Mouse (Mus musculus): Measurements from ENCODE around the gene E130114P18Rik. TPM values are rescaled to one million over a fixed set of nuclear protein-coding genes. Genes with fewer than 3 reads are reported as not detected.

E130114P18Rik gene
- polyA plus RNA-seq, 1 experiment from 2014 or later: 0.60 TPM

- Histone ChIP-seq H3K4me1 (replicated peaks; ENCODE audit: control insufficient read depth, insufficient read depth, low read length) (no peaks in the 10 kb centered on the region), H3K27ac (ENCODE audit: low read depth, low read length) (no peak overlapping the region), H3K9ac (ENCODE audit: low read depth, low read length) (no peak overlapping the region), H3K4me3 (ENCODE audit: low read depth, low read length) (no peak overlapping the region), H3K36me3 (ENCODE audit: control insufficient read depth, insufficient read depth, low read length) (no peaks in the 10 kb centered on the region), H3K9me3 (ENCODE audit: control insufficient read depth, low read length) (no peaks in the 10 kb centered on the region), H3K27me3 (replicated peaks; ENCODE audit: control insufficient read depth, insufficient read depth, low read length) (no peaks in the 10 kb centered on the region), H3K4me2 (no peak overlapping the region)
- WGBS: 36% methylated on average over 3 of the region's 3 CpGs
- DNase-seq (ENCODE audit: low spot score): no peak
- no peak for ATAC-seq (replicated peaks; ENCODE audit: low FRiP score)
Measured at GRCm38 (mm10) chr4:97657586-97657985, 120.3 kb downstream of the E130114P18Rik start.

- Histone ChIP-seq H3K27ac (ENCODE audit: low read depth, low read length) (no peak overlapping the region), H3K4me3 (ENCODE audit: low read depth, low read length) (no peak overlapping the region), H3K27me3 (replicated peaks; ENCODE audit: control insufficient read depth, insufficient read depth, low read length) (no peaks in the 10 kb centered on the region), H3K4me2 (no peak overlapping the region), H3K9ac (ENCODE audit: low read depth, low read length) (no peak overlapping the region), H3K9me3 (ENCODE audit: control insufficient read depth, low read length) (no peaks in the 10 kb centered on the region), H3K36me3 (ENCODE audit: control insufficient read depth, insufficient read depth, low read length) (no peaks in the 10 kb centered on the region), H3K4me1 (replicated peaks; ENCODE audit: control insufficient read depth, insufficient read depth, low read length) (no peaks in the 10 kb centered on the region)
- WGBS: 77% methylated on average over 5 of the region's 5 CpGs
- DNase-seq (ENCODE audit: low spot score): no peak
- no peak for ATAC-seq (replicated peaks; ENCODE audit: low FRiP score)
Measured at GRCm38 (mm10) chr4:97649626-97650015, 128.3 kb downstream of the E130114P18Rik start.

GRCm38 (mm10) chr4:97648825-97649625, 128.9 kb downstream of the E130114P18Rik start:
- Histone ChIP-seq H3K4me2 (no peak overlapping the region), H3K9ac (ENCODE audit: low read depth, low read length) (no peak overlapping the region), H3K9me3 (ENCODE audit: control insufficient read depth, low read length) (no peaks in the 10 kb centered on the region), H3K27ac (ENCODE audit: low read depth, low read length) (no peak overlapping the region), H3K27me3 (replicated peaks; ENCODE audit: control insufficient read depth, insufficient read depth, low read length) (no peaks in the 10 kb centered on the region), H3K4me1 (replicated peaks; ENCODE audit: control insufficient read depth, insufficient read depth, low read length) (no peaks in the 10 kb centered on the region), H3K4me3 (ENCODE audit: low read depth, low read length) (no peak overlapping the region), H3K36me3 (ENCODE audit: control insufficient read depth, insufficient read depth, low read length) (no peaks in the 10 kb centered on the region)
- DNase-seq (ENCODE audit: low spot score) (no peak), ATAC-seq (replicated peaks; ENCODE audit: low FRiP score) (no peak)
- whole genome bisulfite sequencing: 69% methylated on average over 11 of the region's 11 CpGs

- Histone ChIP-seq H3K27me3 (replicated peaks; ENCODE audit: control insufficient read depth, insufficient read depth, low read length) (no peaks in the 10 kb centered on the region), H3K4me2 (no peak overlapping the region), H3K36me3 (ENCODE audit: control insufficient read depth, insufficient read depth, low read length) (no peaks in the 10 kb centered on the region), H3K4me1 (replicated peaks; ENCODE audit: control insufficient read depth, insufficient read depth, low read length) (no peaks in the 10 kb centered on the region), H3K27ac (ENCODE audit: low read depth, low read length) (no peak overlapping the region), H3K9ac (ENCODE audit: low read depth, low read length) (no peak overlapping the region), H3K4me3 (ENCODE audit: low read depth, low read length) (no peak overlapping the region), H3K9me3 (ENCODE audit: control insufficient read depth, low read length) (no peaks in the 10 kb centered on the region)
- 81% methylated on average over 2 of the region's 2 CpGs for WGBS
- no peak for DNase-seq (ENCODE audit: low spot score)
- ATAC-seq (replicated peaks; ENCODE audit: low FRiP score): no peak
Measured at GRCm38 (mm10) chr4:97648436-97648707, 129.5 kb downstream of the E130114P18Rik start.

GRCm38 (mm10) chr4:97647700-97648435, 130.0 kb downstream of the E130114P18Rik start:
- H3K4me2 ChIP-seq: no peak overlapping the region
- 76% methylated on average over 15 of the region's 15 CpGs for WGBS
- ATAC-seq (replicated peaks; ENCODE audit: low FRiP score): no peak
- no peak overlapping the region for H3K27ac ChIP-seq (ENCODE audit: low read depth, low read length)
- no peak overlapping the region for H3K9ac ChIP-seq (ENCODE audit: low read depth, low read length)
- H3K36me3 ChIP-seq (ENCODE audit: control insufficient read depth, insufficient read depth, low read length): no peaks in the 10 kb centered on the region
- no peak overlapping the region for H3K4me3 ChIP-seq (ENCODE audit: low read depth, low read length)
- DNase-seq (ENCODE audit: low spot score): no peak
- H3K4me1 ChIP-seq (replicated peaks; ENCODE audit: control insufficient read depth, insufficient read depth, low read length): no peaks in the 10 kb centered on the region
- no peaks in the 10 kb centered on the region for H3K27me3 ChIP-seq (replicated peaks; ENCODE audit: control insufficient read depth, insufficient read depth, low read length)
- H3K9me3 ChIP-seq (ENCODE audit: control insufficient read depth, low read length): no peaks in the 10 kb centered on the region

GRCm38 (mm10) chr4:97647236-97647635, 130.6 kb downstream of the E130114P18Rik start:
- no peaks in the 10 kb centered on the region for H3K36me3 ChIP-seq (ENCODE audit: control insufficient read depth, insufficient read depth, low read length)
- WGBS: 83% methylated on average over 4 of the region's 4 CpGs
- H3K4me2 ChIP-seq: no peak overlapping the region
- DNase-seq (ENCODE audit: low spot score) (no peak), ATAC-seq (replicated peaks; ENCODE audit: low FRiP score) (no peak)
- no peaks in the 10 kb centered on the region for H3K27me3 ChIP-seq (replicated peaks; ENCODE audit: control insufficient read depth, insufficient read depth, low read length)
- H3K9ac ChIP-seq (ENCODE audit: low read depth, low read length): no peak overlapping the region
- no peaks in the 10 kb centered on the region for H3K9me3 ChIP-seq (ENCODE audit: control insufficient read depth, low read length)
- no peak overlapping the region for H3K4me3 ChIP-seq (ENCODE audit: low read depth, low read length)
- no peak overlapping the region for H3K27ac ChIP-seq (ENCODE audit: low read depth, low read length)
- H3K4me1 ChIP-seq (replicated peaks; ENCODE audit: control insufficient read depth, insufficient read depth, low read length): no peaks in the 10 kb centered on the region

GRCm38 (mm10) chr4:97640385-97640784, 137.5 kb downstream of the E130114P18Rik start:
- Histone ChIP-seq H3K9me3 (ENCODE audit: control insufficient read depth, low read length) (no peaks in the 10 kb centered on the region), H3K4me3 (ENCODE audit: low read depth, low read length) (no peak overlapping the region), H3K4me1 (replicated peaks; ENCODE audit: control insufficient read depth, insufficient read depth, low read length) (no peaks in the 10 kb centered on the region), H3K27me3 (replicated peaks; ENCODE audit: control insufficient read depth, insufficient read depth, low read length) (no peaks in the 10 kb centered on the region), H3K27ac (ENCODE audit: low read depth, low read length) (no peak overlapping the region), H3K4me2 (no peak overlapping the region), H3K9ac (ENCODE audit: low read depth, low read length) (no peak overlapping the region), H3K36me3 (ENCODE audit: control insufficient read depth, insufficient read depth, low read length) (no peaks in the 10 kb centered on the region)
- no peak; the same call in 1 of the 2 replicates for ATAC-seq (replicated peaks; ENCODE audit: low FRiP score)
- DNase-seq (ENCODE audit: low spot score): no peak
- 24% methylated on average over 3 of the region's 3 CpGs for WGBS

- H3K27me3 ChIP-seq (replicated peaks; ENCODE audit: control insufficient read depth, insufficient read depth, low read length): no peaks in the 10 kb centered on the region
- H3K9ac ChIP-seq (ENCODE audit: low read depth, low read length): no peak overlapping the region
- DNase-seq (ENCODE audit: low spot score) (no peak), ATAC-seq (replicated peaks; ENCODE audit: low FRiP score) (no peak)
- H3K9me3 ChIP-seq (ENCODE audit: control insufficient read depth, low read length): no peaks in the 10 kb centered on the region
- H3K27ac ChIP-seq (ENCODE audit: low read depth, low read length): no peak overlapping the region
- H3K36me3 ChIP-seq (ENCODE audit: control insufficient read depth, insufficient read depth, low read length): no peaks in the 10 kb centered on the region
- H3K4me1 ChIP-seq (replicated peaks; ENCODE audit: control insufficient read depth, insufficient read depth, low read length): no peaks in the 10 kb centered on the region
- 69% methylated on average over 1 of the region's 1 CpGs for WGBS
- no peak overlapping the region for H3K4me3 ChIP-seq (ENCODE audit: low read depth, low read length)
- H3K4me2 ChIP-seq: no peak overlapping the region
Measured at GRCm38 (mm10) chr4:97636569-97636968, 141.3 kb downstream of the E130114P18Rik start.
